ENCODE assay signal across 8 mouse cellular contexts in genomic region chr12:118846221-118846620, GRCm38 (mm10). TPM values are rescaled to one million over a fixed set of nuclear protein-coding genes. Genes with fewer than 3 reads are reported as not detected.
A peak's percentile ranks its signal among the peaks of the same experiment; 100 is the strongest.
DNase-seq lines count a peak whose midpoint lies in the region; ATAC-seq and TF ChIP-seq lines count a peak whose summit lies in the region.

TSS of gene Sp8 (plus strand) at chr12:118846329.

- no peak for ATAC-seq in lung, embryonic 15.5 days (ENCODE audit: borderline replicate concordance, extremely low read depth, low FRiP score, low TSS enrichment)
- no peak for ATAC-seq in embryonic facial prominence, embryonic 14.5 days (ENCODE audit: low read depth)
- ATAC-seq in cerebellum, adult (ENCODE audit: insufficient number of reproducible peaks, low FRiP score, low TSS enrichment): no peak

- peak within 1 kb of the TSS; percentile 87 for H3K4me2 ChIP-seq in lung, embryonic 15.5 days
- H3K4me2 ChIP-seq in embryonic facial prominence, embryonic 14.5 days (ENCODE audit: low read depth, low read length): peak within 1 kb of the TSS; percentile 61

- H3K27ac ChIP-seq in lung, embryonic 15.5 days: no peak within 1 kb of the TSS
- H3K27ac ChIP-seq in embryonic facial prominence, embryonic 14.5 days (replicated peaks; ENCODE audit: low read depth, low read length): peak within 1 kb of the TSS; percentile 68; the same call in 1 of the 2 replicates
- H3K27ac ChIP-seq in limb, embryonic 10.5 days: peak within 1 kb of the TSS; percentile 72
- H3K27ac ChIP-seq in olfactory bulb, adult 2 months (ENCODE audit: insufficient read depth, low read depth, low read length): peak within 1 kb of the TSS; percentile 100

- no peak within 1 kb of the TSS for H3K9ac ChIP-seq in lung, embryonic 15.5 days
- H3K9ac ChIP-seq in embryonic facial prominence, embryonic 14.5 days (ENCODE audit: low read depth, low read length): peak within 1 kb of the TSS; percentile 41

- TF ChIP-seq CTCF in olfactory bulb, adult 2 months (IDR thresholded peaks at IDR 0.05; ENCODE audit: insufficient read depth, low read depth, low read length): no peak

- DNase-seq in lung, postnatal 10 days: no peak
- peak; percentile 32 for DNase-seq in embryonic facial prominence, embryonic 14.5 days (ENCODE audit: low spot score)
- no peak for DNase-seq in limb, embryonic 10.5 days (ENCODE audit: low spot score)
- no peak for DNase-seq in MN1 (ENCODE audit: low spot score)
- DNase-seq in layer of hippocampus, postnatal 36 days: no peak

- H3K9me3 ChIP-seq in lung, embryonic 15.5 days: no peaks in the 10 kb centered on the region
- no peaks in the 10 kb centered on the region for H3K9me3 ChIP-seq in embryonic facial prominence, embryonic 14.5 days (ENCODE audit: control insufficient read depth, low read length)
- H3K9me3 ChIP-seq in limb, embryonic 10.5 days (replicated peaks): no peaks in the 10 kb centered on the region

- peaks cover 97% of the 10 kb centered on the region for H3K27me3 ChIP-seq in lung, embryonic 15.5 days
- peaks cover 98% of the 10 kb centered on the region for H3K27me3 ChIP-seq in embryonic facial prominence, embryonic 14.5 days (replicated peaks; ENCODE audit: control insufficient read depth, insufficient read depth, low read length)
- H3K27me3 ChIP-seq in limb, embryonic 10.5 days (ENCODE audit: low read depth, poor library complexity, severe bottlenecking): peaks cover 100% of the 10 kb centered on the region

- TF ChIP-seq POLR2A in olfactory bulb, adult 2 months (IDR thresholded peaks at IDR 0.05; ENCODE audit: insufficient read depth, low read depth, low read length): no peak

- no peaks in the 10 kb centered on the region for H3K36me3 ChIP-seq in lung, embryonic 15.5 days
- H3K36me3 ChIP-seq in embryonic facial prominence, embryonic 14.5 days (ENCODE audit: control insufficient read depth, insufficient read depth, low read length): no peaks in the 10 kb centered on the region
- H3K36me3 ChIP-seq in limb, embryonic 10.5 days: no peaks in the 10 kb centered on the region

- WGBS in lung, embryonic 15.5 days: 3% methylated on average over 6 of the region's 6 CpGs
- WGBS in embryonic facial prominence, embryonic 14.5 days: under 1% methylated on average over 6 of the region's 6 CpGs
- under 1% methylated on average over 6 of the region's 6 CpGs for WGBS in limb, embryonic 10.5 days
- 21% methylated on average over 6 of the region's 6 CpGs for WGBS in olfactory bulb, adult 2 months

- peaks cover 24% of the 10 kb centered on the region for H3K4me1 ChIP-seq in lung, embryonic 15.5 days
- peaks cover 8% of the 10 kb centered on the region; the same call in 1 of the 2 replicates for H3K4me1 ChIP-seq in embryonic facial prominence, embryonic 14.5 days (ENCODE audit: control insufficient read depth, insufficient read depth, low read length)
- H3K4me1 ChIP-seq in limb, embryonic 10.5 days: peaks cover 44% of the 10 kb centered on the region
- no peaks in the 10 kb centered on the region; the same call in 1 of the 2 replicates for H3K4me1 ChIP-seq in olfactory bulb, adult 2 months (ENCODE audit: control insufficient read depth, insufficient read depth, low read length)

- peak within 1 kb of the TSS; percentile 46 for H3K4me3 ChIP-seq in lung, embryonic 15.5 days
- H3K4me3 ChIP-seq in embryonic facial prominence, embryonic 14.5 days (ENCODE audit: low read depth, low read length): peak within 1 kb of the TSS; percentile 43
- H3K4me3 ChIP-seq in limb, embryonic 10.5 days: peak within 1 kb of the TSS; percentile 62
- H3K4me3 ChIP-seq in olfactory bulb, adult 2 months (ENCODE audit: insufficient read depth, low read depth, low read length): peak within 1 kb of the TSS; percentile 65

RNA-seq across cellular contexts. Expression of gene Sp8, which starts in this region (rescaled TPM):
- 0.06 TPM in 1 of 2 replicates, not detected in the other for polyA plus RNA-seq in lung, embryonic 15.5 days (2015; fragmentation: Nextera tagmentation; extraction: Ambion mirVana)
- polyA plus RNA-seq in embryonic facial prominence, embryonic 14.5 days (2014; fragmentation: Nextera tagmentation; extraction: Ambion mirVana): 1.9 and 3.5 TPM in 2 replicates
- polyA plus RNA-seq in limb, embryonic 10.5 days (2016; fragmentation: Nextera tagmentation; extraction: Ambion mirVana): 5.3 and 5.8 TPM in 2 replicates
- not detected in 2 replicates for polyA plus RNA-seq in olfactory bulb, adult 2 months (2012; ENCODE audit: insufficient read depth, insufficient read length, low replicate concordance, missing spikeins)
- total RNA-seq in layer of hippocampus, postnatal 36 days (2021): 1 to 10 TPM; 1.4 to 3.1 TPM
